Mouse (Mus musculus) B cell, adult 2 months (primary cell): ENCODE results near the gene 4930512M02Rik.

ENCODE experiments used
- DNase-seq, 2 experiments: peaks; one replicate each; pipeline ENCODE4 v3.0.0; 2022

Gene 4930512M02Rik

GRCm38 (mm10) chr11:11564266-11565044 is 63.2 kb downstream of the 4930512M02Rik start:
- peak; percentile 68 to 76 for DNase-seq

GRCm38 (mm10) chr11:11561118-11561517 is 66.5 kb downstream of the 4930512M02Rik start:
- DNase-seq: no peak

- no peak for DNase-seq
Measured at GRCm38 (mm10) chr11:11559099-11559686, 68.4 kb downstream of the 4930512M02Rik start.

GRCm38 (mm10) chr11:11558662-11559061 is 69.0 kb downstream of the 4930512M02Rik start:
- DNase-seq: peak in 1 of 2 experiments; percentile 54

- DNase-seq: peak; percentile 86
Measured at GRCm38 (mm10) chr11:11557173-11557967, 70.3 kb downstream of the 4930512M02Rik start.

GRCm38 (mm10) chr11:11556186-11556585 is 71.4 kb downstream of the 4930512M02Rik start:
- no peak for DNase-seq

GRCm38 (mm10) chr11:11555563-11555962 is 72.1 kb downstream of the 4930512M02Rik start:
- no peak for DNase-seq

- no peak for DNase-seq
Measured at GRCm38 (mm10) chr11:11547597-11548240, 79.9 kb downstream of the 4930512M02Rik start.

GRCm38 (mm10) chr11:11546903-11547511 is 80.6 kb downstream of the 4930512M02Rik start:
- no peak for DNase-seq

GRCm38 (mm10) chr11:11545948-11546347 is 81.7 kb downstream of the 4930512M02Rik start:
- no peak for DNase-seq
